In genomic region chr11:87121864-87122263, GRCm38 (mm10) we compare ENCODE assay signal across 34 mouse cellular contexts.
"Had no signal": no experiment of that assay in that cellular context is flagged by ENCODE, and none has a peak within 500 bp of the region (broad histone marks: within the 10 kb centered on the region; RNA-seq: fewer than 3 reads in every experiment).

No protein-coding gene starts in this region.

- H3K9ac ChIP-seq: heart, embryonic 12.5 days; heart, embryonic 13.5 days; heart, embryonic 15.5 days; hindbrain, embryonic 12.5 days; hindbrain, embryonic 13.5 days; hindbrain, embryonic 14.5 days; hindbrain, embryonic 15.5 days; intestine, embryonic 15.5 days; kidney, embryonic 15.5 days had no signal

- H3K9me3 ChIP-seq: heart, embryonic 10.5 days; heart, embryonic 12.5 days; heart, embryonic 13.5 days; heart, embryonic 15.5 days; hindbrain, embryonic 10.5 days; hindbrain, embryonic 12.5 days; hindbrain, embryonic 13.5 days; hindbrain, embryonic 15.5 days; intestine, embryonic 15.5 days; kidney, embryonic 15.5 days had no signal

- H3K27me3 ChIP-seq: heart, embryonic 12.5 days; heart, embryonic 13.5 days; heart, embryonic 15.5 days; hindbrain, embryonic 12.5 days; hindbrain, embryonic 13.5 days; hindbrain, embryonic 15.5 days; intestine, embryonic 15.5 days; kidney, embryonic 15.5 days had no signal

- ATAC-seq: hindbrain, embryonic 16.5 days; hindbrain, postnatal 0 days; intestine, embryonic 15.5 days; intestine, embryonic 16.5 days; intestine, postnatal 0 days had no signal

- H3K4me2 ChIP-seq: heart, embryonic 11.5 days; heart, embryonic 12.5 days; heart, embryonic 13.5 days; heart, embryonic 15.5 days; hindbrain, embryonic 12.5 days; hindbrain, embryonic 13.5 days; hindbrain, embryonic 14.5 days; hindbrain, embryonic 15.5 days; intestine, embryonic 15.5 days; kidney, embryonic 15.5 days had no signal

- DNase-seq: heart, postnatal 10 days; heart, postnatal 14 days; heart, postnatal 36 days; heart, postnatal 4 days; kidney, adult 11 months; kidney, adult 18-20 months; kidney, adult 2 months; kidney, adult 8-10 months; kidney, adult 9 months; kidney, postnatal 10 days; kidney, postnatal 14 days; kidney, postnatal 25 days; kidney, postnatal 36 days; kidney, postnatal 4 days; layer of hippocampus, adult 9-11 months; layer of hippocampus, postnatal 36 days had no signal

- H3K4me3 ChIP-seq: heart, embryonic 10.5 days; heart, embryonic 12.5 days; heart, embryonic 13.5 days; heart, embryonic 15.5 days; hindbrain, embryonic 10.5 days; hindbrain, embryonic 12.5 days; hindbrain, embryonic 13.5 days; hindbrain, embryonic 15.5 days; intestine, embryonic 15.5 days; kidney, embryonic 15.5 days; layer of hippocampus, adult 2 months had no signal

- H3K27ac ChIP-seq: heart, embryonic 10.5 days; heart, embryonic 13.5 days; heart, embryonic 15.5 days; hindbrain, embryonic 10.5 days; hindbrain, embryonic 12.5 days; hindbrain, embryonic 13.5 days; hindbrain, embryonic 14.5 days; hindbrain, embryonic 15.5 days; hindbrain, postnatal 0 days; intestine, embryonic 15.5 days; kidney, embryonic 15.5 days; kidney, postnatal 0 days; layer of hippocampus, adult 2 months had no signal
